Mouse (Mus musculus) CD8-positive naive resting alpha-beta T cell, adult 57 days (primary cell): ENCODE results near the gene Amer2. TPM values are rescaled to one million over a fixed set of nuclear protein-coding genes. Genes with fewer than 3 reads are reported as not detected.

Experiments used
- total RNA-seq: library from RNA; stranded (reverse); gene quantifications from one replicate; pipeline ENCODE4 v1.2.4, GENCODE M21; 2023

Amer2 gene
- not detected for total RNA-seq

DNA sequence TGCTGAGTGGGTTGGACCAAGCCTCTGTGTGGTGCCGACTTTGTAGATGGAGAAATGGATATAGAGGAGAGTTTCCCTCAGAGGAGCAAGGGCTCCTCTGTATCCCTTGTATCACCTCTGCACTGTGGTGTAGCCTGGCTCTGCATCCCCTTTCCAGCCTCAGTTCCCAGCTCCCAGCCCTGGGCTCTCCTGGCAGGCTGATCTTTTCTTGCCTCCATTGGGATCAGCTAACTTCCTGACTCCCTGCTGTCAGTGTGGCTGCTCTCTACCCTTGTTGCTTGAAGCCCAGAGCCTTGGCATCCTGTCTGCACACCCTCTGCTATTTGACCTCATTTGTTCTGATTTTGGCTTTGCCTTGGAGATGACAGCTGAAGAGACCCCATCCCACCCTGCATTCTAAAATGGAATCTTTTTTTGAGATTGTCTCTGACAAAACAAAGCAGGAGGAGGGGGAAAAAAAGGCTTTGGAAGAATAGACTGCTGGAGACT is at the start of gene Amer2:
TSS of gene Amer2 (plus strand) at position 439 of the 489 bp plus-strand sequence.

Other genes starting within 250 kb of the Amer2 start
- gene Atp8a2, start 176.1 kb upstream of the Amer2 start, total RNA-seq, result 5.2 TPM
- gene Nupl1, start 121.8 kb upstream of the Amer2 start, total RNA-seq, result 0.21 TPM
- gene Gm49336, start 121.8 kb upstream of the Amer2 start, total RNA-seq, result 65.9 TPM
- gene Mtmr6, start 108.0 kb upstream of the Amer2 start, total RNA-seq, result 40.8 TPM